Mouse (Mus musculus) MEL (cell line): ENCODE measurements around the gene Ciart.

Experiments
- CHD2 ChIP-seq: IDR thresholded peaks from 2 replicates; pipeline ENCODE4 v1.6.1; 2011; ENCODE audit warnings: low read length, improper control_type of control experiment
- CTCF ChIP-seq, 3 experiments: IDR thresholded peaks in 2 of 3; conservative IDR thresholded peaks in 1 of 3; 2 replicates each; pipeline ENCODE4 v1.5.1; 2011 to 2012; ENCODE audit warnings: low read length in 3 of 3, low read depth in 2 of 3, mild to moderate bottlenecking in 2 of 3, improper control_type of control experiment in 1 of 3, inconsistent platforms in 1 of 3, mixed read lengths in 1 of 3, moderate library complexity in 1 of 3; ENCODE audit not compliant: control insufficient read depth in 1 of 3, insufficient read depth in 1 of 3, poor library complexity in 1 of 3, severe bottlenecking in 1 of 3
- EP300 ChIP-seq, 2 experiments: IDR thresholded peaks; 2 replicates each; pipeline ENCODE4 v1.6.1; 2011; ENCODE audit warnings: improper control_type of control experiment in 2 of 2, low read length in 2 of 2, low read depth in 1 of 2, mild to moderate bottlenecking in 1 of 2
- KAT2A ChIP-seq: conservative IDR thresholded peaks from 2 replicates; pipeline ENCODE4 v1.6.1; 2012; ENCODE audit warnings: low read depth, low read length, improper control_type of control experiment, inconsistent platforms
- MAZ ChIP-seq: IDR thresholded peaks from 2 replicates; pipeline ENCODE4 v1.6.1; 2012; ENCODE audit warnings: low read depth, mild to moderate bottlenecking, inconsistent platforms, low read length, improper control_type of control experiment
- NRF1 ChIP-seq: IDR thresholded peaks from 2 replicates; pipeline ENCODE4 v1.6.1; 2014; ENCODE audit warnings: low read depth, mild to moderate bottlenecking, inconsistent platforms, low read length, improper control_type of control experiment, moderate library complexity; ENCODE audit not compliant: poor library complexity, insufficient read depth, severe bottlenecking
- POLR2A ChIP-seq, 2 experiments: IDR thresholded peaks; 2 replicates each; pipeline ENCODE4 v1.6.1; 2011 to 2012; ENCODE audit warnings: low read length in 2 of 2, mild to moderate bottlenecking in 2 of 2, control low read depth in 1 of 2, improper control_type of control experiment in 1 of 2, low read depth in 1 of 2, moderate library complexity in 1 of 2; ENCODE audit not compliant: control insufficient read depth in 1 of 2, insufficient read depth in 1 of 2, poor library complexity in 1 of 2
- POLR2AphosphoS2 ChIP-seq: IDR thresholded peaks from 2 replicates; pipeline ENCODE4 v1.6.1; 2011; ENCODE audit warnings: low read length, improper control_type of control experiment
- USF1 ChIP-seq: IDR thresholded peaks from 2 replicates; pipeline ENCODE4 v1.6.1; 2014; ENCODE audit warnings: low read depth, mild to moderate bottlenecking, inconsistent platforms, low read length, improper control_type of control experiment, moderate library complexity
- ZC3H11A ChIP-seq: IDR thresholded peaks from 2 replicates; pipeline ENCODE4 v1.6.1; 2012; ENCODE audit warnings: low read depth, mild to moderate bottlenecking, inconsistent platforms, low read length, improper control_type of control experiment
- ZKSCAN1 ChIP-seq: IDR thresholded peaks from 2 replicates; pipeline ENCODE4 v1.6.1; 2012; ENCODE audit warnings: low read depth, mild to moderate bottlenecking, inconsistent platforms, low read length, improper control_type of control experiment, moderate library complexity
- ZMIZ1 ChIP-seq: IDR thresholded peaks from 2 replicates; pipeline ENCODE4 v1.6.1; 2012; ENCODE audit warnings: low read depth, mild to moderate bottlenecking, inconsistent platforms, low read length, improper control_type of control experiment, moderate library complexity
- ZNF384 ChIP-seq: IDR thresholded peaks from 2 replicates; pipeline ENCODE4 v1.6.1; 2012; ENCODE audit warnings: low read depth, mild to moderate bottlenecking, inconsistent platforms, low read length, improper control_type of control experiment

DNA sequence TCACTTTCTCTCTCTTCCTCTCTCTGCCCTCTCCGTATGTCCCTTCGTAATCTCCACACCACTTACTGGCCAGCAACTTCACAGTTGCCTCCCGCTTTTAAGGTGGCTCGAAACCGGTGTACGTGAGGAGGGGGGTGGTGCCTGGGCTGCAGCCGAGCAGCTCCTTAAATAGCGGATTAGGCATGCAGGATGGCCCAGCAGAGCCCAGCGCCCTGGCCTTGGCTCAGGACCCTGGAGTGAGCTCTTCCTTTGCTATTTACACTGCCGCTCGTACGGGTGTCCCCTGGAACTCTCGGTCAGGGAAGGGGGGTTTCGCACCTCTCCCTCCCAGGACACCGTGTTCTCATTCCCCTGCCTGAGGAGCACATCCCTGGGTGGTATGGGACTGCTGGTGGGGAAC is 22.5 kb upstream of the Ciart start, which contains the start of gene Car14:
- no peak for TF ChIP-seq MAZ
- no peak for TF ChIP-seq CTCF (IDR thresholded peaks at IDR 0.05 in 2 of 3, conservative IDR thresholded peaks at IDR 0.05 in 1 of 3; ENCODE audit: control insufficient read depth in 1 of 3, insufficient read depth in 1 of 3, low read depth in 2 of 3, low read length in 3 of 3, poor library complexity in 1 of 3, severe bottlenecking in 1 of 3)
- no peak for TF ChIP-seq KAT2A
- TF ChIP-seq USF1, result no peak
- TF ChIP-seq POLR2A (IDR thresholded peaks at IDR 0.05; ENCODE audit: control insufficient read depth in 1 of 2, insufficient read depth in 1 of 2, low read depth in 1 of 2, low read length in 2 of 2, poor library complexity in 1 of 2), result no peak
- no peak for TF ChIP-seq ZNF384
- TF ChIP-seq EP300 (IDR thresholded peaks at IDR 0.05; ENCODE audit: low read depth in 1 of 2, low read length in 2 of 2), result no peak
- TF ChIP-seq NRF1, result no peak
- no peak for TF ChIP-seq ZC3H11A
- TF ChIP-seq CHD2, result no peak
- TF ChIP-seq ZMIZ1, result no peak
- no peak for TF ChIP-seq ZKSCAN1
- no peak for TF ChIP-seq POLR2AphosphoS2
